Mouse (Mus musculus) Patski (cell line): ENCODE measurements around the gene Tbc1d23. TPM values are rescaled to one million over a fixed set of nuclear protein-coding genes. Genes with fewer than 3 reads are reported as not detected.
"Not testable (repeated sequence)": the region's sequence is repeated elsewhere in the genome, so short reads cannot be mapped to it uniquely, and the experiment has no call there.

Experiments used
- ATAC-seq: fragments of 100-300 bp; one replicate; pipeline ENCODE4 v1.8.0; 2021
- CTCF ChIA-PET: fragments of 350-600 bp; sonication (Branson Sonifier 250); formaldehyde crosslinking; loops from one replicate; lab custom pipeline; 2022; ENCODE audit warnings: inconsistent platforms; lab: Charles Lee
- POLR2A ChIA-PET: fragments of 350-600 bp; sonication (Branson Sonifier 250); formaldehyde crosslinking; loops from one replicate; lab custom pipeline; 2022; ENCODE audit warnings: antibody characterized with exemption, inconsistent platforms; lab: Charles Lee
- DNase-seq: peaks from one replicate; pipeline ENCODE4 v3.0.0-alpha.2; 2011; ENCODE audit warnings: low read depth, low spot score
- H3K27me3 ChIP-seq: fragments of 371-371 bp; one replicate; pipeline ENCODE4 v1.5.1; 2021
- CTCF ChIP-seq: fragments of 100-300 bp; IDR thresholded peaks from one replicate; pipeline ENCODE4 v1.5.1; 2021
- in situ Hi-C: fragments of 300-500 bp; cut with MboI; formaldehyde crosslinking; loops from 3 replicates; pipeline ENCODE4 v1.11.1; 2018; ENCODE audit warnings: low pct_unique_long_range_greater_than_20kb, mixed read lengths
- polyA plus RNA-seq: library from polyadenylated mRNA; unstranded; gene quantifications from one replicate; pipeline ENCODE4 v1.2.3, GENCODE M21; 2021

Gene Tbc1d23
- polyA plus RNA-seq, 1 experiment from 2014 or later, result 38.6 TPM

DNA sequence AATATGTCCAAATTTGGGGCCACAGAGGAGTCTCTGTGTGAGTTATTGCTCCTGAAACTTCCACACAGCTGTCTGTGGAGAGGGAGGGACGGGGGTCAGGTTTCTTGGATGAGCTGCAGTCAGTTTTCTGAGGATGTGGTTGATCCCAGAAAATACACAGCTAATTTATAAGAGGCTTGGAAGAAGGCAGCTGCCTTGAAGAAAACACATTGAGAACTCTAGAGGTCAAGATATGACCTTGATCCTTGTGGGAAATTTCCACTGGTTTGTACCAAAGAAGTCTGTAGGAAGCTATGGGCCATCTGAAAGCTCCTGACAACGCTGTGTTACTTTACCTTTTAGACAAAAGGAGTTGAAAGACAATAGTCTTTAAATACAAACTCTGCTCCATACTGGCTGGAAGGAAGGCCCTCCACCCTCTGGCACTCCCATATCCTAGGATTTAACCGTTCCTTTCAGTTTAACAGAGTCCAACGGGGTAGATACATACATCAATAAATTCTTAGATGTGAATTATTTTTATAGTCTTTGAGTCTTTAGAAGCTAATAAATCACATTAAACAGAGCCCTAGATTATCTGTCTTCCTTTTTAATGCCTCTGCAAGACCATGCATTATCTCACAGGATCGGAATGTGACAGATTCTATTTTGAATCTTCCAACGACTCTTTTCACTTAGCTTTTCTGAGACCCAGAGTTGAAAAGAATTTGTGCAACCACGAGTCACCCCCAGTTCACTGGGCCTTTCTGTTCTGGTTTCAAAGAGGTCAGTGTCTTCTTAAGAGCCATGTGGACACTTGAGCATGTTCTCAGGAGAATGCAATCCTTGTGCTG, 20.5 kb upstream of the Tbc1d23 start:
- ATAC-seq (peak; percentile 82), DNase-seq (peak; percentile 54)
- in situ Hi-C loops, result no loop called here
- ChIA-PET POLR2A (no interaction called here), CTCF (interaction anchor here (0.7 to 1.6 kb wide), 4 partner anchors 9 to 342 kb away, joined by 3 to 7 read pairs (median 5); no protein-coding TSS in a partner anchor)
- TF ChIP-seq CTCF, result no peak
- no peaks in the 10 kb centered on the region for H3K27me3 ChIP-seq

DNA sequence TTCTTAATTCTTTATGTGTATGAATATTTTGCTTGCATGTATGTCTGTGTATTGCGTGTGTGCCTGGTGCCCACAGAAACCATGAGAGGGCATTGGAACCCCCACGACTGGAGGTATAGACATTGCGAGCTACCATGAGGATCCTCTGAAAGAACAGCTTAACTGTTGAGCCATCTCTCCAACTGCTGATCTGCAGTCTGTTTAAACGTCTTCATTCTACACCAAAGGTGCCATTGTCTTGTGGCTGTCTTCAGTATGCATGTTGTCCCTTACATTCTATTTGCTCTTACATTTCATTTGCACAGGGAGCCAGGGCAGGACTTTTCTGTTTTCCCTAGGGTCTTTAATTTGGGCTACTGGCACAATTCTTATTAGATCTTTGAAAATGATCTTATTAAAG, 19.7 kb upstream of the Tbc1d23 start:
- POLR2A ChIA-PET, result no interaction called here
- DNase-seq (no peak), ATAC-seq (no peak)
- CTCF ChIA-PET, result interaction anchor here (1.6 kb wide), 1 partner anchor 343 kb away, joined by 7 read pairs; no protein-coding TSS in a partner anchor
- no peaks in the 10 kb centered on the region for H3K27me3 ChIP-seq
- TF ChIP-seq CTCF, result no peak
- in situ Hi-C loops, result no loop called here

DNA sequence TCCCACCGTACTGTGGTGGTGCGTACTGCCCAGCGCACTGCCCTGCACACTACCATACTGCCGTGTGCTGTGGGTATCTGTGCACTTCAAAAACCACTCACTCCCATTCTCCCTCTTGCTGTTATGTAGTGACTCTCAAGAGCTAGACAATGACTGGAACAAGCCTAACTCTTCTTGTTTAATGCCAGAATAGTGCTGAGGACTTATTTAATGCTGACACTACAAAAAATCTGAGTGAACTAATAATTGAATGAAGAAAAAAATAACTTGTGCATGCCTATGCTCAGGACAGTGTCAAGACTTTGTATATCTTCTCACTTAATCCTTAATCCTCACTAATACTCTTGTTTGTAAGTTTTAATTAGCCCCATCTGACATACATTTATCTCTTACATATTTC, 16.2 kb upstream of the Tbc1d23 start:
- H3K27me3 ChIP-seq, result no peaks in the 10 kb centered on the region
- ATAC-seq (no peak), DNase-seq (no peak)
- ChIA-PET CTCF (interaction anchor here (5.8 kb wide), 1 partner anchor 151 kb away, joined by 82 read pairs; no protein-coding TSS in a partner anchor), POLR2A (interaction anchor here (0.6 kb wide), 1 partner anchor 1156 kb away, joined by 3 read pairs; no protein-coding TSS in a partner anchor)
- in situ Hi-C loops, result loop anchor here (5.0 to 25.0 kb wide), 3 partner anchors 150 to 1040 kb away; partner anchors contain the start of gene Cmss1
- TF ChIP-seq CTCF, result no peak

DNA sequence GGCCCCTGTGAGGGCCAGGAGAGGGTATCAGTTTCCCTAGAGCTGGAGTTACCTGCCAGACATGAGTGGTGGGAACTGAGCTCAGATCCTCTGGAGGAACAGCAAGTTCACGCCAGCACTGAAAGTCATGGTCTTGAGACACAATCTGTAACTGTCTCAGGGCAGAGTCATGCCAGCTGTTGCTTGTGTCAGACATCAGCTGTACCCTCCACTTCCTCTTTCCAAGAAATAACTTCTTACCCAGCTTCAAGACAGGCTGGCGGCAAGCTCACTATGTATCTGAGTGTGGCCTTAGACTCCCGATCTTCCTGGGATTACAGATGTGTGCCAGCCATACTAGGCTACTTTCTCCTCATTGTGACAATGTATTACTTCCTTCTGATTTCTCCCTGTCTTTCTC, 15.3 kb upstream of the Tbc1d23 start:
- TF ChIP-seq CTCF, result no peak
- CTCF ChIA-PET, result interaction anchor here (1.3 to 5.8 kb wide), 2 partner anchors 152 to 347 kb away, joined by 6 to 82 read pairs; no protein-coding TSS in a partner anchor
- H3K27me3 ChIP-seq, result no peaks in the 10 kb centered on the region
- no peak for ATAC-seq
- POLR2A ChIA-PET, result no interaction called here
- DNase-seq, result no peak
- in situ Hi-C loops, result loop anchor here (5.0 to 25.0 kb wide), 3 partner anchors 151 to 1041 kb away; partner anchors contain the start of gene Cmss1

DNA sequence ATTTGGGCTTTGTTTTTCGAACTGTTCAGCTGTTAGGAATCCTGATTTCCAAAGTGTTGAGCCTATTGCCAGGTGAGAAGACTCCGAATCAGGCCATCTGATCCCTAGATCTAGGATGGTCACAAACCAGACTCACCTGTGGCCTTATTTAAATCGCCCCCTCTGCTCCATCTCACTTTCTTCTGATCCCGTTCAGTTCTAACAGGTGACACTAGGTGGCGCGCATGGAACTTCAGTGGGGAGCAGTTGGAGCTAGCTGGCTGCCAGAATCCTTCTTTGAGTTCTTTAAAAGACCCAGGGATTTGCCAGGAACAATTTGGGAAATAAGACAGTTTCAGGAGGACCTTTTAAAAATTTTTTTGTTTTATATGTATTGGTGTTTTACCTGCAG, 12.5 kb upstream of the Tbc1d23 start:
- TF ChIP-seq CTCF, result peak; percentile 81
- DNase-seq (no peak), ATAC-seq (peak; percentile 62)
- in situ Hi-C loops, result loop anchor here (5.0 to 25.0 kb wide), 3 partner anchors 333 to 1043 kb away; partner anchors contain the start of gene Cmss1
- H3K27me3 ChIP-seq, result no peaks in the 10 kb centered on the region
- POLR2A ChIA-PET, result interaction anchor here (0.6 kb wide), 1 partner anchor 291 kb away, joined by 4 read pairs; no protein-coding TSS in a partner anchor
- CTCF ChIA-PET, result interaction anchor here (1.0 to 5.8 kb wide), 28 partner anchors 12 to 369 kb away, joined by 3 to 82 read pairs (median 4); partner anchors contain the start of gene Tbc1d23

DNA sequence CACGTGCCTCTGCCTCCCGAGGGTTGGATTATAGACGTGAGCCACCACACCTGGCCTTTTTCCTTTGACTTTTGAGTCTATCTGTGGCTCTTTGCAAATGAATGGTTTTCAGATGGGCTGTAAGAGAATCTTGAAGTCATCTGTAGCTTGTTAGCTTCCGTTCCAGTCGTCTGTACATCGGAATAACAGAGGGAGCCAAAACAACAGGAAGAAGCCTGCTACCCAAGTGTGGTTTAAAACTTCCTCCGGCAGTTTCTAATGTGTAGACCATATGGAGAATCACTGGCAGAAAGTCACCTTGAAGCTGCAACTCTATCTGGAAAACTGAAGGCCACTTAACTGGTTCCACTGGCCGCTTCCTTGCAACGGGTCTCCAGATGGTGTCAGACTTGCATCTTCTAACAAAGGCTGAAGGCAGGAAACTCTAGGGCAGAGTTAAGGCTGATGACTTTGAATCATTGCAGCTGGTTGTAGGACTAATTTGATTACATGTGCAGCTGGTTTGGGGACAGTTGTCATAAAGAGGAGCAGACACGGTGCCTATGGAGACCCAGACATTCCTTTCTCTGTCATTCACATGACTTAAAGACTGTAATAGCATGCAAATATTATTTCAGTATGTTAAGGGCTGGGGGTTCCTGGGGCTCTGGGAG, 12.0 kb upstream of the Tbc1d23 start:
- ATAC-seq (peak; percentile 78), DNase-seq (no peak)
- in situ Hi-C loops, result loop anchor here (5.0 to 25.0 kb wide), 3 partner anchors 334 to 1044 kb away; partner anchors contain the start of gene Cmss1

DNA sequence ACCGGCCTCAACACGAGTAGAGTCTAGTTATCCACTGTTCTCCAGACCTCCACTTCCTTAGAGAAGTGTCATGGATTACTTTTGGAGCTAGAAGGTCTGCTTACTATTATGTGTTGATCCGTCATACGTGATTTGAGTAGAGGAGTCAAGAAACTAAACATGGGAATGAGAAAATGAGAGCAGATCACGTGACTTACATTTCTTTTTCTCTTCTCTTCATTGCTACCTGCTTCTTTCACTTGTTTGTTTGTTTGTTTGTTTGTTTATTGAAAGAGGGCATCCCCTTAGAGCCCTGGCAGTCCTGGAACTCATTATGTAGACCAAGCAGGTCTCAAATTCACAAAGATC, 11.5 kb upstream of the Tbc1d23 start:
- no peak for TF ChIP-seq CTCF
- POLR2A ChIA-PET, result no interaction called here
- CTCF ChIA-PET, result interaction anchor here (1.0 to 5.8 kb wide), 19 partner anchors 9 to 370 kb away, joined by 3 to 82 read pairs (median 4); partner anchors contain the start of gene Tbc1d23
- in situ Hi-C loops, result loop anchor here (5.0 to 25.0 kb wide), 3 partner anchors 334 to 1044 kb away; partner anchors contain the start of gene Cmss1
- H3K27me3 ChIP-seq, result no peaks in the 10 kb centered on the region
- no peak for ATAC-seq
- DNase-seq, result no peak

More for the DNA sequence above, 12.0 kb upstream of the Tbc1d23 start:
- ChIA-PET CTCF (interaction anchor here (1.0 to 5.8 kb wide), 27 partner anchors 8 to 369 kb away, joined by 3 to 82 read pairs (median 4); partner anchors contain the start of gene Tbc1d23), POLR2A (interaction anchor here (0.6 kb wide), 1 partner anchor 291 kb away, joined by 4 read pairs; no protein-coding TSS in a partner anchor)
- TF ChIP-seq CTCF, result peak; percentile 35
- H3K27me3 ChIP-seq, result no peaks in the 10 kb centered on the region

DNA sequence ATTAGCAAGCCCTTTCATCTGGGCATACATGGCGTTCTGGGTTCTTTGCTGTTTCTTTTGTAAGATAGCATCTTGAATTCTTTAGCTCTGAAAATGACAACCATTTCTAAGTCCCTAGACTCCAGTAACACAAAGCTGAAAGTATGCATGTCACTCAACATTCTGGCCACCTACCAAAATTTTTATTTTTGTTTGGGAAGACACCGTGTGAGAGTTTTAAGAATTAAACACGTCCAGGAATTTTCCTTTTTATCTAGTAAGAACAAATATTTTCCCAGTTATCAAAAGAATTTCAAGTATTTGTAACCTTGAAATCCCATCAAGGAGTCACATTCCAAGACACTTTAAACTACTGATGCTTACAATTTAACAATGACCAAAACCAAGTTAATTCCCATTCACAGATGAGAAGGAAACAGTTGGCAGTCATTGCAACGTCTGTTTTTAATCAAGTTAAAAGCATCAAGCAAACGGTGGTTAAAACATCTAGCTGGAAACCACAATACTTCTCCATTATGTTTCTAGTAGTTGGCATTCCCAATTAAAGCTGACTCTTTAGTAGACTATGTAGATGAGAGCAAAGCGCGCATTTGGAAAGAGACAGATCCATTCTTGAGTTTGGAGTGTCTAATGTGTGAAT, 4.7 kb upstream of the Tbc1d23 start:
- CTCF ChIA-PET, result interaction anchor here (1.3 to 1.9 kb wide), 3 partner anchors 117 to 376 kb away, joined by 3 to 7 read pairs (median 5); no protein-coding TSS in a partner anchor
- POLR2A ChIA-PET, result no interaction called here
- H3K27me3 ChIP-seq, result no peaks in the 10 kb centered on the region
- no peak for TF ChIP-seq CTCF
- ATAC-seq (no peak), DNase-seq (no peak)
- in situ Hi-C loops, result loop anchor here (25.0 kb wide), 1 partner anchor 1051 kb away; no protein-coding TSS in a partner anchor

DNA sequence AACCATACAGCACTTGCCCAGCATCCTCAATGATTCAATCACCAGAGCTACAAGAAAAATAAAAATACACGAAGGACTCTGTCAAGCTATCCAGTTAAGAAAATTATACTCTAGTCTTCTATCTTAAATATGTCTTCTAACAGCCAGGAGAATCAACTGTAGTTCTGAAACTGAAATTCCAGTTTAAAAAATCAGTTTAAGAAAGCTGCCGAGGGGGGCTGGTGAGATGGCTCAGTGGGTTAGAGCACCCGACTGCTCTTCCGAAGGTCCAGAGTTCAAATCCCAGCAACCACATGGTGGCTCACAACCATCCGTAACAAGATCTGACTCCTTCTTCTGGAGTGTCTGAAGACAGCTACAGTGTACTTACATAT, 620 bp upstream of the Tbc1d23 start:
- not testable (repeated sequence) for H3K27me3 ChIP-seq, DNase-seq, ATAC-seq
- ChIA-PET CTCF (interaction anchor here (1.0 to 2.5 kb wide), 3 partner anchors 9 to 346 kb away, joined by 3 to 10 read pairs (median 4); no protein-coding TSS in a partner anchor), POLR2A (interaction anchor here (0.7 kb wide), 1 partner anchor 338 kb away, joined by 3 read pairs; no protein-coding TSS in a partner anchor)
- in situ Hi-C loops, result loop anchor here (25.0 kb wide), 1 partner anchor 1055 kb away; no protein-coding TSS in a partner anchor
